Mouse (Mus musculus): Measurements from ENCODE around the gene Chst1.

Gene Chst1

GRCm38 (mm10) chr2:92599487-92600347 is at the start of gene Chst1:
Gene Chst1, plus strand, starts transcription at chr2:92599707.
- no peak for DNase-seq (ENCODE audit: extremely low spot score, low read depth, low spot score)

- no peak for DNase-seq (ENCODE audit: extremely low spot score, low read depth, low spot score)
Measured at GRCm38 (mm10) chr2:92550051-92550450, 49.5 kb upstream of the Chst1 start.

- no peak for DNase-seq (ENCODE audit: extremely low spot score, low read depth, low spot score)
Measured at GRCm38 (mm10) chr2:92554536-92554935, 45.0 kb upstream of the Chst1 start.

- no peak for DNase-seq (ENCODE audit: extremely low spot score, low read depth, low spot score)
Measured at GRCm38 (mm10) chr2:92562930-92563329, 36.6 kb upstream of the Chst1 start.

GRCm38 (mm10) chr2:92570623-92571022 is 28.9 kb upstream of the Chst1 start:
- no peak for DNase-seq (ENCODE audit: extremely low spot score, low read depth, low spot score)

- DNase-seq (ENCODE audit: extremely low spot score, low read depth, low spot score), result no peak
Measured at GRCm38 (mm10) chr2:92577824-92578223, 21.7 kb upstream of the Chst1 start.

- DNase-seq (ENCODE audit: extremely low spot score, low read depth, low spot score), result no peak
Measured at GRCm38 (mm10) chr2:92581302-92581701, 18.2 kb upstream of the Chst1 start.

GRCm38 (mm10) chr2:92582596-92582995 is 16.9 kb upstream of the Chst1 start:
- DNase-seq (ENCODE audit: extremely low spot score, low read depth, low spot score), result no peak

- DNase-seq (ENCODE audit: extremely low spot score, low read depth, low spot score), result no peak
Measured at GRCm38 (mm10) chr2:92587806-92588205, 11.7 kb upstream of the Chst1 start.

GRCm38 (mm10) chr2:92594929-92595730 is 4.4 kb upstream of the Chst1 start:
- DNase-seq (ENCODE audit: extremely low spot score, low read depth, low spot score), result no peak

- DNase-seq (ENCODE audit: extremely low spot score, low read depth, low spot score), result no peak
Measured at GRCm38 (mm10) chr2:92597291-92597690, 2.2 kb upstream of the Chst1 start.

- DNase-seq (ENCODE audit: extremely low spot score, low read depth, low spot score), result no peak
Measured at GRCm38 (mm10) chr2:92598941-92599486, 493 bp upstream of the Chst1 start.

GRCm38 (mm10) chr2:92600348-92600670 is 802 bp downstream of the Chst1 start:
- no peak for DNase-seq (ENCODE audit: extremely low spot score, low read depth, low spot score)

- no peak for DNase-seq (ENCODE audit: extremely low spot score, low read depth, low spot score)
Measured at GRCm38 (mm10) chr2:92601246-92601645, 1.7 kb downstream of the Chst1 start.

- DNase-seq (ENCODE audit: extremely low spot score, low read depth, low spot score), result no peak
Measured at GRCm38 (mm10) chr2:92602073-92602472, 2.6 kb downstream of the Chst1 start.

GRCm38 (mm10) chr2:92603591-92603990 is 4.1 kb downstream of the Chst1 start:
- no peak for DNase-seq (ENCODE audit: extremely low spot score, low read depth, low spot score)

- no peak for DNase-seq (ENCODE audit: extremely low spot score, low read depth, low spot score)
Measured at GRCm38 (mm10) chr2:92604565-92604964, 5.1 kb downstream of the Chst1 start.

GRCm38 (mm10) chr2:92605995-92606394 is 6.5 kb downstream of the Chst1 start:
- no peak for DNase-seq (ENCODE audit: extremely low spot score, low read depth, low spot score)

GRCm38 (mm10) chr2:92607153-92607552 is 7.6 kb downstream of the Chst1 start:
- no peak for DNase-seq (ENCODE audit: extremely low spot score, low read depth, low spot score)

GRCm38 (mm10) chr2:92607592-92607991 is 8.1 kb downstream of the Chst1 start:
- no peak for DNase-seq (ENCODE audit: extremely low spot score, low read depth, low spot score)

- no peak for DNase-seq (ENCODE audit: extremely low spot score, low read depth, low spot score)
Measured at GRCm38 (mm10) chr2:92608013-92608619, 8.6 kb downstream of the Chst1 start.

Data from hindlimb bud, embryonic 11.5 days (tissue).